Mouse (Mus musculus) adrenal gland, postnatal 4 days (tissue): ENCODE data around the gene Espn. TPM values are rescaled to one million over a fixed set of nuclear protein-coding genes. Genes with fewer than 3 reads are reported as not detected.

Experiments used
- DNase-seq, 2 experiments: peaks; one replicate each; pipeline ENCODE4 v3.0.0; 2021 to 2022; ENCODE audit warnings: low spot score in 2 of 2, mixed read lengths in 2 of 2
- total RNA-seq, 2 experiments: library from RNA; stranded (reverse); gene quantifications; 2 replicates each; pipeline ENCODE4 v1.2.3; 2021

Espn gene
- total RNA-seq, 2 experiments from 2014 or later: 1.0 to 5.1 TPM

DNA sequence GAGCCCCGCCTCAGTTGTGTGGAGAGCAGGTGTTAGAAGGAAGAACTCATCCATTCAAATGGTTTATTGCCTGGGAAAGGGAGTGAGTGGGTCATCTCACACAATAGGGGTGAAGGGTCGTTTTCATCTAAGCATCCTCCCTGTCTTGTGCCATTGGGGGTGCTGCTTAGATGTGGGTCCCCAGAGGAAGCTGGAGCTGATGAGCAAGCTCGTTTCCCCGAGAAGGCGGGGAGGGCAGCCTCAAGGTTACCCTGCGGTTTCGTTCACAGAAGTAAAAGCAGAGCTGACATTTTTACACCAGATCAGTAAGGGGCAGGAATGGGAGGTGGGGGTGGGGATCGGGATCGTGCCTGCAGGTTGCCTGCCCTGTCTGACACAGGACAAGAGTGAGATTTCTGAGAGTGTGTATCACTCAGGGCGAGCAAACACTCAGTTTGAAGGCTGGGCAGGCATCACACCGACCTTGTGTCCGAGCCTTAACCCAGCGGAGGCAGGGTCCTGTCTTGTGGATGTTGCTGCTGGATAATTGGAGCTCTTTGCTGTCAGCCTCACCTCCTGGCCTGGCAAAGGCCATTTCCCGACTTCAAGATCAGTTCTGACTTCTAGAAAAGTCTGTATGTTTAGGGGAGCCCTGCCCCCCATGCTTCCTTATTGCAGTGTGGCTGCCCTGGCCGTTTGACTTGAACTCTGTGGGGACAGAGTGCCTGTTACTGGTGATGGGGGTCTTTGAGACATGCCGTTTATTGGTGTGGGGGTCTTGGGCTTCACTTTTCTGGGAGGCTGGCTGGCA, 26.9 kb upstream of the Espn start:
- no peak for DNase-seq

DNA sequence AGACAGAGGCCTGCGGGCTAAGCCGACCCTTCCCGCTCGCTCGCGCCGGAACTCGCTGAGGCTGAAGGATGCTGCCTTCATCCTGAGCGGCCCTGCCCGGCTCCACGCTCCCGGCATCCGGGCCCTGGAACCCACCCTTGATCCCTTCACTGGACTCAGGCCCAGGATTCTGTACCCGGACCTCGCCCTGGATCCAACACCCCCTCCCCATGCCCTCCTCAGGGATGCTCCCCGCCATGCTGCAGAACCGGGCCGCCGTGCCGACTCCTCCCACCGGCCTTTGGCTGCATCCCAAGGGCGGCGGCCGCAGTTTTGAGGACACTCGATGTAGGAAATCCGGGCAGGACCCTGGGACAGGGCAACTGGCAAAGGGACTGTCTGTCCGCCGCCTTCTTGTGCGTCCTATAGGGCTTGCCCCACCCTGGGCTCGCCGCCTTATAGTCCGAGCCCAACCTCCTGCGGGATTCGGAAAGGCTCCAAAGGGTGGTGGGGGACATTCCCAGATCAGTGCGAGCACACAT, 26.2 kb upstream of the Espn start:
- peak in 1 of 2 experiments; percentile 34 for DNase-seq

DNA sequence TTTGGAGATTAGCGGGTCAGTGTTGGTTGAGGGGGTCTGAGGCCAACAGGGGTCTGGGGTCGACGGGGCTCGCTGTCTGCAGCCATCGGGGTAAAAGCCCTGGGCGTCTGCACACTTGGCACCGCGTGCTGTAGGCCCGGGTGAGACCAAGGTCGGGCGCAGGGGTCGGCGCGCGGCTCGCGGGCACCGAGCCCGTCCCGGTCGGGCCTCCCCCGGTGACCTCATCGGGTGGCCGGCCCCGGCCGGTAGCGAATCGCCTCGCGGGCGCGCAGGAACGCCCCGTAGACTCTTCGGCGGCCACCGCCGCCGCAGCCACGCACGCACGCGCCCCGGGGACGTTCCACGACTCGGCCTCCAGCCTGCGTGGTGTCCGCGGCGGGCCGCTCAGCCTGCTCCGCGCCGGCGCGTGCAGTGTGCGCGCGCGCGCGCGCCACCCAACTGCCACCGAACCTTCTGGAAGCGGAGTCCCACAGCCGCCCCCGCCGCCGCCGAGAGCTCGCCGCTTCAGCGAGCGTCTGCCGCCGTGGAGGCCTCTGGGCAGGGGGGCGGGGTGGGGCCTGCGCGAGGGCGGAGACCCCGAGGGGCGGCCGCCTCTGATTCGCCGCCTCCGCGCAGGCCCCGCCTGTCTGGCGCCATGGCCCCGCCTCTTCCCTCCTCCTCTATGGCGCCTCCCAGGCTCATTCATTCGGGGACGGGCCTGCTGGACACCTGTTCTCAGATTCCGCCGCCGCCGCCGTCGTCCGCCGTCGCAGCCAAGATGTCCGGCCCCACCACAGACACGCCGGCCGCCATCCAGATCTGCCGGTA, 25.6 kb upstream of the Espn start, which contains the start of gene Acot7:
Acot7 (plus strand) TSS at position 598 of the 807 bp plus-strand sequence.
- peak; percentile 81 to 84 for DNase-seq

DNA sequence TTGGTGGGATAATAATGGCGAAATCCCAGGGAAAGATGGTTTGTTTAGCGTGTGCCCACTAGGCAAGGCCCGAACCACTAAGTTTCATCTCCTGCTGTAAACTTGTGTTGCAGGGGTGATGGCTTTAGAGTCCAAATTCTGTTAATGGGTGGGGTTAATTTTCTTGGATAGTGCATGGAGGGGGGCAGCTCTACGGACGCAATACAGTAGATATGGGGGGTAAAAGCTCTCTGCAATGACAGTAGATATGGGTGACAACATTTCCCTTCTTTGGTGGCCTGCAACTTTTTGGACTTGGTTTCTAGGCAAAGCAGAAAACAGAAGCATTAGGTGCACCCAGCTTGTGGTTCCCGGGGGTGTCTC, 25.0 kb upstream of the Espn start:
- no peak for DNase-seq

DNA sequence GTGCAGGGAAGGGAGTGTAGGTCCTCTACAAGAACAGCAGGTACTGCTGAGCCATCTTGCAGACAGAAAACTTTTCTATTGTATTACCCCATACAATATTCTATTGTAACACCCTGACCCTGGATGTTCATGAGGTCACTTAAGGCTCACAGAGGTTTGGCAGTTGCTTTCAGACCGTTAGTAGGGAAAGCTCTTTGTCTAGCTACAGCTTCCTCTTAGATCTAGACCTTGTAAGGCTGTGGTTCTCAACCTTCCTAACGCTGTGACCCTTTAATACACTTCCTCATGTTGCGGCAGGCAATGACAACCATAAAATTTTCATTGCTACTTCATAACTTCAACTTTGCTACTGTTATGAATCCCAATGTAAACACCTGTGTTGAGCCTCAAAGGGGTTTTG, 24.5 kb upstream of the Espn start:
- no peak for DNase-seq

DNA sequence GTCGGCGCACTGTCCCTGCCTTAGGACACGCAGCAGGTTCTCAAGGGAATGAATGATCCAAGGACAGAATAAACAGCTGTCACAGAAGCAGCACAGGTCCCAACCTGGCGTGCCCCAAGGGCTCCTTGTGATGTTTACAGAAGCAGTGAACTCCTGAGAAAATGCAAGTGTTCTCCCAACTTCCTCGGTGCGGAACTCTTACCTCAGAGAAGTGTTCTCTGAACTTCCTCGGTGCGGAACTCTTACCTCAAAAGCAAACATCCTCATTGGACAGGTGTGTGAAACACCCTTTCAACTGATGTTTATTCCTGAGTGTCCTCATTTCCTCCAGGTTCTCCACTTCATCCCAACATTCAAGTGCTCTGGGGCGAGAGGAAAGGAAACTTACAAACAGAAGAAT, 21.8 kb upstream of the Espn start:
- DNase-seq: no peak

DNA sequence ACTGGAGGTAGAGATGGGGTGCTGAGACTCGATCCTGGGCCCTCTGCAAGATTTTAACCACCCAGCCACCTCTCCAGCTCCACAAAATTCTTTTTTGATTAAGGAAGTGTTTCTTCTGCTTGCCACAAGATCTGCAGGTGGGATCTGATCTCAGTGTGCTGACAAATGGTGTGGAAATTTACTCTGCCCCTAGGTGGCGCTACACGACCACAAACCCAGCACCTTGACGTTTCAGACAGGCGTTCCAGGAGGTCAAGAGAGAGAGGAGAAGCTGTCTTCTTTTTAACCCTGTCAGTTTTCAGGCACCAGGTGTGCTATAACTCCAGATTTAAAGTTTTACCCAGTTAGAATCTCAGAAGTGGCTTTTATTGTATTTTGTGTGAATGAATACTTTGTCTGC, 20.9 kb upstream of the Espn start:
- peak; percentile 54 to 69 for DNase-seq

DNA sequence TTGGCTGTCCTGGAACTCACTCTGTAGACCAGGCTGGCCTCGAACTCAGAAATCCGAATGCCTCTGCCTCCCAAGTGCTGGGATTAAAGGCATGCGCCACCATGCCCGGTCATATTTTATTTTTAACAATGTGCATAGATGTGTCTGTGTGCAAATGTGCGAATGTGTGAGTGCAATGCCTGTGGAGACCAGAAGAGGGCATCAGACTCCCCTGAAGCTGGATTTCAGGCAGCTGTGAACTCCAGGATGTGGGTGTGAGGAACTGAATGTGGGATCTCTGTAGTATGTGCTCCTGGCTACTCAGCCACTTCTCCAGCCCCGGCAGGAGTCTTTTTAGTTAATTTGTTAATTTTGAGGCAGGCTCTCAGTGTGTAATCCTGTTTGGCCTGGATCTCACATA, 19.4 kb upstream of the Espn start:
- DNase-seq: no peak

DNA sequence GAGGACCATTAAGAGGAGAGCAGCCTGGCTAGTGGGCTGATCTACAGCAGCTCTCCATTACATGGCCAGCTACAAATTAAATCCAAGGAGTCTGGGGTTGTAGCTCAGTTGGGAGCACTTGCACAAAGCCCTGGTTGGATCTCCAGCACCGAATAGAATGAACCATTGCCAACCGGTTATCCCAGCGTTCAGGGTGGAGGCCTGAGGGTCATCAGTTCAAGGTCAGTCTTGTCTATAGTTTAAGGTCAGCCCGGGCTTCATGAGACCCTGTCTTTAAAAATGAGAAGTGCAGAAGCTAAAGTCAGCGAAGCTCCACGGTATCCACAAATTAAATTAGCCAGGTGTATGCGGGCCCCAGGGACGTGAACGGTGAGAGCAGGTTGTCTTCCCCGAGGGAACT, 18.1 kb upstream of the Espn start:
- no peak for DNase-seq

DNA sequence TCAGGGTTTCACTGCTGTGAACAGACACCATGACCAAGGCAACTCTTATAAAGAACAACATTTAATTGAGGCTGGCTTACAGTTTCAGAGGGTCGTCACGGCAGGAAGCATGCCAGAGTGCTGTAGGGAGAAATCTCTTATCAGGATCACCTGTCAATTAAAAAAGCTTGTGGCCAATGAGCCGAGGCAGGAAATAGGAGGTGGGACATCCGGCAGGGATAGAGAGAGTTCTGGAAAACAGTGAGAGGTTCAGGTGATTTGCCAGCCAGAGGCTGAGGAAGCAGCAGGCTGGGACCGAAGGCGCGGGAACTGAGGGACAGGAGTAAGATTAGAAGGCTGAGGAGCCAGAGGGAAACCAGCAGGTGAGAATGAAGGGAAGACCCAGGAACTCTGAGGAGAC, 16.9 kb upstream of the Espn start:
- DNase-seq: no peak

DNA sequence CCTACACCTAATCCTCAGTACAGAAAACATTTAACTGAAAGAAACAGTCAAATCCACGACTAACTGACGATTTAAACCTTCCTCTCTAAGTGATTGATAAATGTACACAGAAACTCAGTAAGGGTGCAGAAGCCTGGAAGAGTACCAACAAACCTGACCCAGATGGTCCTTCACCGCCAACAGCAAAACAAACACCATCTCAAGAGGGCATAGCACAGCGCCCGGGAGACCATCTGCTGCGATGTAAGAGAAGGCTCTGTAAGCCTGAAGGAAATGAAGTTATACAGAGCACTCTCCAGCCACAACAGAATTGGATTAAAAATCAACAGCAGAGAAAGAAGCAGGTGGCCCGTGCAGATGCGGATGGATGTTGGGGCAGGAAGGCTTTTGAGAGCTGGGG, 15.9 kb upstream of the Espn start:
- no peak for DNase-seq

DNA sequence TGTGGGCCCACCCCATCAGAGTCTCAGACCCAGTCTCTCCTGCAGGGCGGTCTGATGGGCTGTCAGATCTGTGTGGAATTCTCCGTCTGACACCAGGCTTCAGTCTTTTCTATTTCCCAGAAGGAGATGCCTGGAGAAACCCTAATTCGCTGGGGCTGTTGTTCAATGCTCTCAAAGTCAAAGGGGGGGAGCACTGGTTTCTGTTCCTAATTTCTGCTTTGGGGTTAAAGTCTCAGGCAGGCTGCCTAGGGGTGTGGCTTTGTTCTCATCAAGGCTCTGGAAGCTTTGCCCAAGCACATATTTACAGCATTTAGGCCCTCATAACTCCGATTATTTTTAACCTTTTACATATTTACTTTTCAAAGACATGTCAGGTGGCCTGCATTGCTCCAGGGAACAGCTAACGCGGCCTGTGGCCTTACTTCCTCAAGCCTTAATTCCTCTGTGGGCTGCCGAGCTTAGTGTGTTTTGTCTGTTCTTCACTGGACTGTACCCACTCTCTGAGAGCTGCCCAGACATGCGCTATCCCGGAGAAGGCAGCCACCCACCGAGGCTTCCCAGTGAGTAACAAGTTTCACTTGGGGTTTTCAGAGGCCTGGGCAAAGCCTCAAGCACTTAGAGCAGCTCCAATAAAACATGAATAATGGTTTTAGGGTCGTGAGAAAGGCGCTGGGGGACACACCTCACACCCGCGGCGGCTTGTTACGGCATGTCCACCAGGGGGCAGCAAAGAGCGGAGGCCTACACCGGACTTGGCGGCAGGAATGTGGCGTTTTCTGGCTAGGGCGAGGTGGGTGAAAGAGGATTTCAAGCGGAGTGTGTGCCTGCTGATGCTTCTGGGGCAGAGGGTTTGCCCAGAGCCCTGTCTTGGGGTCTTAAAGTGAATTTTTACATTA, 13.1 kb upstream of the Espn start:
- peak in 1 of 2 experiments; percentile 49 for DNase-seq

DNA sequence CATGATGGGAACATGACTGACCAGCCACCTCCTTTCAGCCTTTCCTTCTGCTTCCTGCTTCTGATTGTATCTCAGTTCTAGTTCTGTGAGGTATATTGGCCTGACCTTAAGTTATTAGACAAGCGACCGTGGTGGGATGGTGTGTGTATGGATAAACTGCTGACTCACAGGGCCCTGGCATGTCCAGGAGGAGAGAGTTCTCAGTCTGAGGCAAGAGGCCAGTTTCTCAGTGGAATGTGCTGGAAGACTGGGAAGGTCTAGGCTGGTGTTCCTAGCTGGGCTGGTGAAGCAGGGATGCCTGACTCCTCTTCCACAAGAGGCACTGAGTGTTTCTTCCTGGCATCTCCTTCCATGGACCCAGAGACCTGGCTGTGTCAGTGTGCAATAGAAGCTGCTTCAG, 10.6 kb upstream of the Espn start:
- no peak for DNase-seq

DNA sequence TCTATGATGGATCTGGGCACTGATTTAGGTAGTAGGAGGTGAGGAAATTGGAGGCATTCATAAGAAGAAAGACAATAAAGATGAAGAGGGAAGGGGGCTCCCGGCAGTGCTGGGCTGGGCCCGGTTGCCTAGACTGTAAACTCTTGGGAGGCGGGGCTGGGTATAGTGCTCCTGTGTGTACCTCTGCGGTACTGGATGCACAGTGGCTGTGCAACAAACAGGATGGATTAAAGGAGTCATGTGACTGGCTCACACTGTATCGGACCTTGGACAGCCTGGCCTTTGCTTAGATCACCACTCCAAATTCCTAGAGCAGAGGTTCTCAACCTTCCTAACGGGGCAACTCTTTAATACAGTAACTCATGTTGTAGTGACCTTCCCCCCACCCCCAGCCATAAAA, 9.4 kb upstream of the Espn start:
- DNase-seq: no peak

DNA sequence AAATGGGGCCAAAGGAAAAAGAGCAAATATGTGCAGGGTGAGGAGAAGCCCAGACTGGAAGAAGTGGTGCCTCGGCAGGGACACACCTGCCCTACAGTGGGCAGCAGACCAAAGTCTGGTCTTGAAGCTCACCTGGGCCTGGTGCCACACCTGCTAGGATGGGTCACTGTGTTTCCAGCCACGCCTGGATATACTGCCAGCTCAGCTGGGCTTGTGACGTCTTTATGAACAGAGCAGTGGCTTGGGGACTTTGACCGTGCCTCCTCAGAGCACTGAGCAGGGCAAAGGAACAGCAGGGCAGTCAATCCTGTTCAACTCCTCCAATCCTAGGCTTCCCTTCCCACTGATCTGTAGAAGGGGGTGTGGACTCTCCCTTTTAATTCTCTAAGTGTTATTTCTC, 8.6 kb upstream of the Espn start:
- DNase-seq: no peak

DNA sequence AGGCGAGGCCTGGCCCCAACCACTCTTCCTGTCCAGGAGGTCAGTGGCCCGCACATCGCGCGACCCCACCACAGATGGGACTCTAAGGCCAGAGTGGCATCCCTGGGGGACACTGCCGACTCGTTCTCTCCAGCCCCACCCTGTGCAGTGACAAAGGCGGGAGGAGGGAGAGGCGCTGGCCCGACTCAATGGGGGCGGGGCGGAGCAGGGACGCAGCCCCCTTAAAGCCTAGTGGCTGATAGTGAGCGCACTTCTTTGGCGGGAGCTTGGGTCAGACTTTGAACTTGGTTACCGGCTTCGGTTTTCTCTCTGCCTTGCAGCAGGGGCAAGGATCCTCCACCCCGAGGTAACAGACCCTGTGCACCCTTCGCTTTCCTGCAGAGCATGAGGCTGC, 7.1 kb upstream of the Espn start:
- no peak for DNase-seq

DNA sequence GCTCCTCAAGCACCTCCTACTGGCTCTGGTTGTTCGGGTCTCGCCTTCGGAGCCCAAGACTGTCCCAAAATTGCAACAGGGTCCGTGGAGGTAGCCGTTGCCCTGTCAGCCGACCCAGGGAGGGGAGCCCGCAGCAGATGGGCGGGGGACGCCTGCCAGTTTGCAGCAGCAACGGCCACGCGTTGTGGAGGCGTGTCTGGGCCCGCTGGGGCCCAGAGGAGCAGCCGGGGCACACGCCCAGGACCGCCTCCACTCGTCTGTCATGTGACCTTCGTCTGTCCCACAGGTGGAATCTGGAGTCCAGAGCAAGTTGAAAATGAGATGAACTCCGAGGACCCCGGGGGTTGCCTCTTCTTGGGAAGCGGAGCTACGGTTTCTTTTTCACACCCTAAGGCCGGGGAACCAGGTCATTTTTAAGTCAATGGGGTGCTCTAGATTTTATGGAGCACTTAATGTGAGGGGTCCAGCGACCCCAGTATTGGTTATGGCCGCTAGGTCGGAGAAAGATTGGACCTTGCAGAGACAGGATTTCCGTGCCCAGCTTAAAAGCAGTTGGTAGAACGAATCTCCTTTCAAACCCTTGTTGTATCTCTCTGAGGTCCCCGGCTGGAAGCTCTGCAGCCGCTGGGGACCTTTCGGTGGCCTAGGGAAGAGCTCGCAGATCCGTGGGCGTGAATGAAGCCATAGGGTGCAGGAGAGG, 6.6 kb upstream of the Espn start, which contains the start of gene Hes2:
Hes2 (plus strand) TSS at position 283 of the 700 bp plus-strand sequence.
- DNase-seq: no peak

DNA sequence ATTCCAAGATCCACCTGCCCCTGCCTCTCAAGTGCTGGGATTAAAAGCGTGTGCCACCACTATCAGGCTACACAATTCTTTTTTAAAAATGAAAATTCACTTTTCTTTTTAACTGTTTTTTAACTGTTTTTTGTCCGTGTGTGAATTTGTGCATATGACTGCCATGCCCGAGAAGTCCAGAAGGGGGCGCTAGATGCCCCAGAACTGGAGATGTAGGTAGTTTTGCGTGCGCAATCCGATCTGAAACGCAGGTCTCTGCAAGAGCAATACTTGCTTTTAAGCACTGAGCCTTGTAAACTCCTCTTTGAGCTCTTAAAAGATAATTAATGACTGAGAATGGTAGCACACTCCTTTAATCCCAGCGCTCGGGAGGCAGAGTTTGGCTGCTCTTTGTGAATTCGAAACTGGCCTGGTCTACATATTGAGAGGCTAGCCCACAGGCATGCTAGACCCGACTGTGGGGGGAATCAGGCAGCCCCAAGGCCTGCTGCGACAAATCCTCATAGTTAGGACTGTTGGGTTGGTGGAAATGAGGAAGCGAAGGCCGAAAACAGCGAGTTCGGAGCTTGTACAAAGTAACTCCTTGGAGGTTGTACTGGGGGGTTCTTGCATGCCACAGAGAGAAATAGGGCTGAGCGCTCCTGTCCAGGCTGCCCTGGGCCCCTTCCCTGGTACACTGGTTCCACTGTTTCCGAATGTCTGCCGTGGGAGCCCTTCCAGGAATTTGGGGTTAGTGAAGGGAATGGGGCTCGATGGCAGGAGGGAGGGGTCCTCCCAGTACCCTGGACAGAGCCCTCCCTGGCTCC, 5.8 kb upstream of the Espn start:
- DNase-seq: no peak

DNA sequence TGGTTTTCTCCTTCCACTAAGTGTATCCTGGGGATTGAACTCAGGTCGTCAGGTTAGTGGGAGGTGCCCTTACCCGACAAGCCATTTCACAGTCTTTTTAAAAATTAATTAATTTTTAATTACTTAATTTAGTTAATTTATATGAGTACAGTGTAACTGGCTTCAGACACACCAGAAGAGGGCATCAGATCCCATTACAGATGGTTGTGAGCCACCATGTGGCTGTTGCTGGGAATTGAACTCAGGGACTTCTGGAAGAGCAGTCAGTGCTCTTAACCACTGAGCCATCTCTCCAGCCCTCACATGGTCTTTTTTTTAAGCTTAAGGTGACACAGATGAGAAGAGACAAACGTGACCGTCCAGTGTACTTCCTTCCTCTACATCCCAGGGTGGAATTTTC, 2.8 kb upstream of the Espn start:
- no peak for DNase-seq

DNA sequence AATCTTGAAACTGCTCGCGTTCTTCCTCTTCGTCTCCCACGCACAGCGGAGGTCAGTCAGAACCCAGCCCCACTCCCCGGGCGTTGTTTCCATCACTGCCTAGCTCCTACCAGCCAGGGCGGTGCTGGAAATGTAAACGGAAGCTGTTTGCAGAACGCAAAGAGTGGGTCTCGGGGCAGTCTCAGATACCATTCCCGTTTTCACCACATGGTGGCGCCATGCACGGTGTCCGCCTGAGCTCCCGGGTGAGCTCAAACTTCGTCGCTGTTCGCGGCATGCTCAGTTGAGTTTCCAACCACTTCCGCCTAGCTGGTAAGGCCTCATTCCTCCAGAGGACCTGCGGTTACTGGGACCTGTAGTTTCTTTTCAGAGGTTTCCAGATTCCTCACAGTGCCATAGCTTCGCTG, 1.6 kb upstream of the Espn start:
- DNase-seq: peak; percentile 66 to 71
